Mouse (Mus musculus) liver (tissue): ENCODE data around the gene Foxk1.

Experiments
- DNase-seq: peaks from one replicate; pipeline ENCODE4 v3.0.0-alpha.2; 2020; ENCODE audit warnings: mixed read lengths

The Foxk1 gene

GRCm38 (mm10) chr5:142400981-142401640, at the start of gene Foxk1:
Gene Foxk1 (plus strand): TSS chr5:142401497.
- DNase-seq, result peak; percentile 90

GRCm38 (mm10) chr5:142352336-142352892, 48.9 kb upstream of the Foxk1 start:
- no peak for DNase-seq

- no peak for DNase-seq
These were observed 46.2 kb upstream of the Foxk1 start for GRCm38 (mm10) chr5:142355144-142355543.

- DNase-seq, result no peak
These were observed 40.1 kb upstream of the Foxk1 start for GRCm38 (mm10) chr5:142361166-142361565.

- no peak for DNase-seq
These were observed 38.4 kb upstream of the Foxk1 start for GRCm38 (mm10) chr5:142362894-142363293.

GRCm38 (mm10) chr5:142364095-142364494, 37.2 kb upstream of the Foxk1 start:
- no peak for DNase-seq

GRCm38 (mm10) chr5:142367085-142368081, 33.9 kb upstream of the Foxk1 start:
- DNase-seq, result peak; percentile 98

GRCm38 (mm10) chr5:142368122-142368521, 33.2 kb upstream of the Foxk1 start:
- DNase-seq, result no peak

GRCm38 (mm10) chr5:142370406-142371171, 30.7 kb upstream of the Foxk1 start:
- no peak for DNase-seq

GRCm38 (mm10) chr5:142371172-142372155, 29.8 kb upstream of the Foxk1 start:
- peak; percentile 6 for DNase-seq

- DNase-seq, result no peak
These were observed 29.1 kb upstream of the Foxk1 start for GRCm38 (mm10) chr5:142372207-142372606.

- no peak for DNase-seq
These were observed 27.0 kb upstream of the Foxk1 start for GRCm38 (mm10) chr5:142374343-142374742.

GRCm38 (mm10) chr5:142375641-142376040, 25.7 kb upstream of the Foxk1 start:
- no peak for DNase-seq

- DNase-seq, result peak; percentile 10
These were observed 25.2 kb upstream of the Foxk1 start for GRCm38 (mm10) chr5:142376071-142376470.

GRCm38 (mm10) chr5:142378068-142378467, 23.2 kb upstream of the Foxk1 start:
- DNase-seq, result no peak

- DNase-seq, result no peak
These were observed 20.8 kb upstream of the Foxk1 start for GRCm38 (mm10) chr5:142380491-142380890.

- peak; percentile 33 for DNase-seq
These were observed 16.2 kb upstream of the Foxk1 start for GRCm38 (mm10) chr5:142384911-142385660.

GRCm38 (mm10) chr5:142386329-142386728, 15.0 kb upstream of the Foxk1 start:
- DNase-seq, result no peak

- peak; percentile 25 for DNase-seq
These were observed 14.3 kb upstream of the Foxk1 start for GRCm38 (mm10) chr5:142386784-142387680.

GRCm38 (mm10) chr5:142387716-142388115, 13.6 kb upstream of the Foxk1 start:
- no peak for DNase-seq
